Mouse (Mus musculus) neural tube, embryonic 11.5 days (tissue): Measurements from ENCODE around the gene Tmem147. TPM values are rescaled to one million over a fixed set of nuclear protein-coding genes. Genes with fewer than 3 reads are reported as not detected.

Experiments used
- ATAC-seq: fragments of 200-750 bp; cut with Nextera tagmentation; 2 replicates; pipeline ENCODE4 v1.8.0; 2017; ENCODE audit warnings: moderate number of reproducible peaks, mild to moderate bottlenecking, moderate TSS enrichment, moderate library complexity; ENCODE audit not compliant: insufficient read depth, low FRiP score, low TSS enrichment
- DNase-seq: peaks from one replicate; pipeline ENCODE4 v3.0.0-alpha.2; 2015; ENCODE audit warnings: low spot score
- H3K27ac ChIP-seq: fragments of 300-500 bp; sonication (generic); 2 replicates; pipeline ENCODE4 v1.5.1; 2014; ENCODE audit warnings: low read depth, mild to moderate bottlenecking, low read length
- H3K27me3 ChIP-seq: fragments of 300-500 bp; sonication (generic); 2 replicates; pipeline ENCODE4 v1.6.1; 2014; ENCODE audit warnings: mild to moderate bottlenecking, low read length, mixed read lengths; ENCODE audit not compliant: control insufficient read depth, insufficient read depth
- H3K36me3 ChIP-seq: fragments of 300-500 bp; sonication (generic); 2 replicates; pipeline ENCODE4 v1.6.1; 2014; ENCODE audit warnings: mild to moderate bottlenecking, low read length, moderate library complexity, mixed read lengths; ENCODE audit not compliant: control insufficient read depth, insufficient read depth
- H3K4me1 ChIP-seq: fragments of 300-500 bp; sonication (generic); 2 replicates; pipeline ENCODE4 v1.6.1; 2014; ENCODE audit warnings: low read length, mixed read lengths; ENCODE audit not compliant: control insufficient read depth, insufficient read depth
- H3K4me2 ChIP-seq: fragments of 300-500 bp; sonication (generic); 2 replicates; pipeline ENCODE4 v1.6.1; 2014; ENCODE audit warnings: low read depth, mild to moderate bottlenecking, moderate library complexity
- H3K4me3 ChIP-seq: fragments of 300-500 bp; sonication (generic); 2 replicates; pipeline ENCODE4 v1.5.1; 2014; ENCODE audit warnings: low read depth, low read length
- H3K9ac ChIP-seq: fragments of 300-500 bp; sonication (generic); 2 replicates; pipeline ENCODE4 v1.6.1; 2014; ENCODE audit warnings: mild to moderate bottlenecking, low read length
- H3K9me3 ChIP-seq: fragments of 300-500 bp; sonication (generic); 2 replicates; pipeline ENCODE4 v1.6.1; 2016; ENCODE audit warnings: low read length; ENCODE audit not compliant: control insufficient read depth
- WGBS: fragments of 180-500 bp; shearing (Covaris S2); extraction: QIAGEN DNeasy Blood & Tissue Kit; methylation state at CpG from one replicate; pipeline ENCODE4 v1.1.7; 2014; 5-methylcytosine and 5-hydroxymethylcytosine counted together
- polyA plus RNA-seq: library from polyadenylated mRNA; unstranded; fragments of >200 nt; fragmentation: Nextera tagmentation; extraction: Ambion mirVana; gene quantifications from 2 replicates; pipeline ENCODE4 v1.2.1, GENCODE M21; 2014

The Tmem147 gene
- 167 and 172 TPM in 2 replicates for polyA plus RNA-seq

DNA sequence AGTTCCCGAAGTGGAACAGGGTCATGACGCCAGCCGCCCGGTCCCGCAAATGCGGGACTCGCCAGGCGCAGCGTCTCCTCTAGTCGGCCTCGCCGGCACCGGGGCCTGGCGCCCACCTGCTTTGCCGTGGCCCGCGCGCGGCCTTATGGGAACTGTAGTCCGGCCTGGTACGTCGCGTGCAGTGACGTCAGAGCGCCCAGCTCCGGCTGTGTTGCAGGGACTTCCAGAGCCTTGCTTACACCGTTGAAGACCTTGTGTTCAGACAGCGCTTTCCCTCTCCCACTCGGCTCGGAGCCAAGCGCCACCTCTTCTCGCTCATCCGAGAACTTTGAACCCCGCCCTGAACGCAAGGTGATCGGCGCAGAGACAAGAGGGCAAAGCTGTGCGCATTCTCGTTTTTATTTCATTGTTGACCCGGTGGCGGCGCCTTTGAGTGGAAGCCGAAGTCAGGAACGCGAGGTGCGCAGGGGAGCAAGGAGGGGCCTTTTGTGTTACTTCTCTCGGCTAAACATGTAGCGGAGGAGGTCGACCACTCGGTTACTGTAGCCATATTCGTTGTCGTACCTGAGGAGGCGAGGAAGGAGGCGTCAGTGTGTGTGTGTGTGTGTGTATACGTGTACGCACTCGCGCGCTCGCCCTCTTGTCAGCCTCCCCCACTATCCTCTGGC, at the start of gene Tmem147:
Gene Tmem147, minus strand, starts transcription at position 145 of the 668 bp plus-strand sequence.
- ATAC-seq (peak; percentile 98), DNase-seq (peak; percentile 95)
- Histone ChIP-seq H3K4me3 (peak within 1 kb of the TSS; percentile 87), H3K4me1 (peaks cover 14% of the 10 kb centered on the region), H3K27me3 (no peaks in the 10 kb centered on the region), H3K27ac (peak within 1 kb of the TSS; percentile 77), H3K4me2 (peak within 1 kb of the TSS; percentile 60), H3K36me3 (no peaks in the 10 kb centered on the region; the same call in 1 of the 2 replicates), H3K9ac (peak within 1 kb of the TSS; percentile 80), H3K9me3 (no peaks in the 10 kb centered on the region)
- WGBS: under 1% methylated on average over 60 of the region's 60 CpGs

DNA sequence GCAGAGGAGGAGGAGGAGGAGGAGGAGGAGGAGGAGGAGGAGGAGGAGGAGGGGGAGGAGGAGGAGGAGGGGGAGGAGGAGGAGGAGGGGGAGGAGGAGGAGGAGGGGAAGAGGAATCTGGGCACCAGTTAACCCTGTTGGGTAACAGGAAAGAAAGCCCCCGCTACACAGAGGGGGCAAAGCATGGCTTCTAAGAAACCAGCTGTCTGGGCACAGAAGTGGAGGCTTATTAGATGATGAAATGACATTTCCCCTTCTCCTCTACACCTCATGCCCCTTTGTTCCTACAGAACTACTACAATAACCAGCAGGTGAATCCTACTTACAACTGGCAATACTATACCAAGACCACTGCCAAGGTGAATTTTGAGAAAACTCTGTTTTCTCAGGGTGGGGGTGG, 48.6 kb upstream of the Tmem147 start:
- H3K4me3 ChIP-seq: no peak overlapping the region
- WGBS: 82% methylated on average over 1 of the region's 1 CpGs
- DNase-seq (no peak), ATAC-seq (no peak)
- no peaks in the 10 kb centered on the region for H3K36me3 ChIP-seq
- no peaks in the 10 kb centered on the region for H3K4me1 ChIP-seq
- H3K27me3 ChIP-seq: no peaks in the 10 kb centered on the region
- no peak overlapping the region for H3K4me2 ChIP-seq
- H3K9me3 ChIP-seq: no peaks in the 10 kb centered on the region
- no peak overlapping the region for H3K27ac ChIP-seq
- H3K9ac ChIP-seq: no peak overlapping the region

DNA sequence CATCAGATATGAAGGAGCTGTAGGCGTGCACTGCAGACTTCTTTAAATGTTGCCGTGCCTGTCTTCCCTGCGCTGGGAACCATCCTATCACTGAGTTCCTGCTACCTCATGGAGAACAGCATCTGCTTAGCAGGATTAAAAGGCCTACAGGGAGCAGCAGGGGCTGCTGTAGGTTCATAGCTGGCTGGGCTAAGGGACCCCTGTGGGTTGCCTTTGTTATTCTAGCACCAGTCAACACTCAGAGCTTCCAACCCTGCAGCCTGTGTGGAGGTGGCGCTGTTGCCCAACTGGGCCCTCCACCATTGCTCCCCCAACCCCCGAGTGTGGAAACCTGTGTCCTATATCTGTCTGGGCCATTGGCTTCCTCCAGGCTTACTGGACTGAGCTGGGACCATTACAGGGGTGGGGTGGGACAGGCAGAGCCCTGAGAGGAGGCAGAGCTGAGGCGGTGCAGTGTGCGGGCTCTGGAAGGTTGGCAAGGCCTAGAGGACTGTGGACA, 47.8 kb upstream of the Tmem147 start:
- 55% methylated on average over 7 of the region's 7 CpGs for WGBS
- DNase-seq: no peak
- H3K4me2 ChIP-seq: no peak overlapping the region
- no peak overlapping the region for H3K4me3 ChIP-seq
- H3K27me3 ChIP-seq: no peaks in the 10 kb centered on the region
- no peak for ATAC-seq
- no peaks in the 10 kb centered on the region for H3K4me1 ChIP-seq
- no peak overlapping the region for H3K27ac ChIP-seq
- H3K9ac ChIP-seq: no peak overlapping the region
- H3K9me3 ChIP-seq: no peaks in the 10 kb centered on the region
- H3K36me3 ChIP-seq: no peaks in the 10 kb centered on the region

DNA sequence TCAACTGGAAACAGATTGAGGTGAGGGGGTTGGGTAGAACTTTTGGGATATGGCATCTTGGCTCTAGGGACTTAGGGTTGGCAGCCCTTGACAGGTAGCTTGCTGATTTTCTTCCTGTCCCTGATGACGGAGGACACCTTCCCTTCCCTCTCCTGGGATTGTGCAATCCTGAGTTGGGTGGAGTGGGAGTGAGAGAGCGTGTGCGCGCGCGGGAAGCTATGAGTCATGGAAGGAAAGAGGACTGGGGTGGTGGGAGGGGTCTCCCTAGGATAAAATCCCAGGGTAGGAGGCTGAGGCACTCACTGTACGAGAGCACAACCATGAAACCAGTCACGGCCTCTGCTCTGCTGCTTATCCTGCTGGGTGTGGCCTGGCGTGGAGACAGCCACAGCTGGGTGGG, 46.8 kb upstream of the Tmem147 start:
- Histone ChIP-seq H3K36me3 (no peaks in the 10 kb centered on the region), H3K4me3 (no peak overlapping the region), H3K4me1 (no peaks in the 10 kb centered on the region), H3K9ac (no peak overlapping the region), H3K27ac (no peak overlapping the region), H3K27me3 (no peaks in the 10 kb centered on the region), H3K9me3 (no peaks in the 10 kb centered on the region), H3K4me2 (no peak overlapping the region)
- DNase-seq (no peak), ATAC-seq (no peak)
- 87% methylated on average over 9 of the region's 9 CpGs for WGBS

DNA sequence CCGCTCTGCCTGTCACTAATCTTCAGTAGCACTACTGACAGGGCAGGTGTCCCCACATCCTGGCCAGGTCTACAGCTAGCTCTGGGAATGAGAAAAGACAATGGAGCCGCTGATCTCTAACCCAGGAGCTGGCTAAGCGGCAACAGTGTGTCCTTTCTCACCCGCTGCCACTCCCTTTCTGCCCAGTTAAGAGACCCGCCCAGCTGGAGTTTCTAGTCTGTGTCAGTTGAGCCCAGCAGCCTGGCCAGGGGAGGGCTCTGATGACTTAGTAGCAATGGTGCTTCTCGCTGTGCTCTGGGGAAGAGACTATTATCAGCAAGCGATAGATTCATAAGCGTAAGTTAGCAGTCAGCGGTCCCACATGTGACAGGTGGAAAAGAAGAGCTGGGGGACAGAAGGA, 39.9 kb upstream of the Tmem147 start:
- DNase-seq (no peak), ATAC-seq (no peak)
- WGBS: 40% methylated on average over 9 of the region's 9 CpGs
- Histone ChIP-seq H3K4me3 (no peak overlapping the region), H3K9me3 (no peaks in the 10 kb centered on the region), H3K27me3 (no peaks in the 10 kb centered on the region), H3K27ac (no peak overlapping the region), H3K4me1 (no peaks in the 10 kb centered on the region), H3K4me2 (no peak overlapping the region), H3K36me3 (no peaks in the 10 kb centered on the region), H3K9ac (no peak overlapping the region)

DNA sequence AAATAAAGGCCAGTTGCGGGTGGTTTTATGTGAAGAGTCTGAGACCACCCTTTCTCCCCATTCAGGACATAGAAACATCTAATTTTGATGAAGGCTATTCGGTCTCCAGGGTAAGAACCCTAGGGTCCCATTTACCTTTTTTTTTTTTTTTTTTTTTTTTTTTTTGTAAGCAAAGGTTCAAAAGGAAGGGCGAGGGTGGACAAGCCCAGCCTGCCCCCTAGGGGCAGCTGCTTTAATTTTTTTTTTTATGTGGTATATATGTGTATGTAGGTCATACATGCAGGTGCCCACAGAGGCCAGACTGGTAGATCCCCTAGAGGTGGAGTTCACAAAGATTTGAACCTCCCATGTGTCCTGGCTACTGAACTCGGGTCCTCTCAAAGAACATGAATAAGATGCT, 37.1 kb upstream of the Tmem147 start:
- no peak overlapping the region for H3K9ac ChIP-seq
- 80% methylated on average over 4 of the region's 4 CpGs for WGBS
- no peak overlapping the region for H3K4me2 ChIP-seq
- no peaks in the 10 kb centered on the region for H3K9me3 ChIP-seq
- no peaks in the 10 kb centered on the region for H3K4me1 ChIP-seq
- no peaks in the 10 kb centered on the region for H3K36me3 ChIP-seq
- H3K27ac ChIP-seq: no peak overlapping the region
- H3K4me3 ChIP-seq: no peak overlapping the region
- ATAC-seq: no peak
- H3K27me3 ChIP-seq: no peaks in the 10 kb centered on the region
- DNase-seq: no peak

DNA sequence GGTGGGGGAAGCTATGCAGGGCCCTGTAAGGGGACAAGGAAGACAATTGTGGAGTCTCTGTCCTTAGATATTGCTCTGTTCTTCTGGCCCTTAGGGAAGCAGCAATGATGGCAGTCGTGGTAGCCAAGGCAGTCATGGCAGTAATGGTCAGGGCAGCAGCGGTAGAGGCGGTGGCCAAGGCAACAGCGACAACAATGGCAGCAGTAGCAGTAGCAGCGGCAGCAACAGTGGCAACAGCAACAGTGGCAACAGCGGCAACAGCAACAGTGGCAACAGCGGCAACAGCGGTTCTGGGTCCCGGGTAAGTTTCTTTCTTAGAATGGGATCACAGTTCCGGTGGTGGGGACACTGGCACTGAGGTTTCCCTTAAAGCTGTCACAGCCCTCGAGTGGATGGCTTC, 35.8 kb upstream of the Tmem147 start:
- Histone ChIP-seq H3K36me3 (no peaks in the 10 kb centered on the region), H3K27ac (no peak overlapping the region), H3K4me3 (no peak overlapping the region), H3K9me3 (no peaks in the 10 kb centered on the region), H3K4me1 (no peaks in the 10 kb centered on the region), H3K27me3 (no peaks in the 10 kb centered on the region), H3K4me2 (0 out of 2 replicates have a peak overlapping the region, but pooled peaks have one; percentile 13), H3K9ac (no peak overlapping the region)
- no peak; the same call in 1 of the 2 replicates for ATAC-seq
- WGBS: 40% methylated on average over 11 of the region's 11 CpGs
- no peak for DNase-seq

DNA sequence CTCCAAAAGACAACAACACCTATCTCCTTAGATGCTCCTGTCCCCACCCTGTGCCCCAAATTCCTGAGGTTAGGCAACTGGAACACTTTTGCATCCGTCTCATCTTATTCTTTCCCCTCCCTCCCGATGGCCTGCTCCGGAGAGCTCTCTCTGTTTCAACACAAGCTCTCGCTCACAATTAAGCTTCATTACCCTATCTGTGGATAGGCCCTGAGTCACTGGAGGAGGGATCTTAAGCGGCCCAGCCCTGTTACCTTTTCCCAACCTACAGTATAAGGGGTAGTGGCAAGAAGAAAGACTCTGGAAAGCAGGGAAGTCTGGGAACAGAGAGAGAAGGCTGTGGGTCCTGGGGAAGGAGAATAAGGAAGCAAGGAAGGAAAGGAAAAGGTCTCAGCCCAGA, 34.1 kb upstream of the Tmem147 start, which contains the start of gene Dmkn:
Gene Dmkn, plus strand, starts transcription at position 301 of the 400 bp plus-strand sequence.
- Histone ChIP-seq H3K27ac (no peak within 1 kb of the TSS), H3K4me1 (no peaks in the 10 kb centered on the region), H3K27me3 (no peaks in the 10 kb centered on the region), H3K4me3 (no peak within 1 kb of the TSS), H3K9ac (no peak within 1 kb of the TSS), H3K9me3 (no peaks in the 10 kb centered on the region), H3K4me2 (no peak within 1 kb of the TSS), H3K36me3 (no peaks in the 10 kb centered on the region)
- WGBS: 46% methylated on average over 5 of the region's 5 CpGs
- no peak for DNase-seq
- ATAC-seq: no peak

DNA sequence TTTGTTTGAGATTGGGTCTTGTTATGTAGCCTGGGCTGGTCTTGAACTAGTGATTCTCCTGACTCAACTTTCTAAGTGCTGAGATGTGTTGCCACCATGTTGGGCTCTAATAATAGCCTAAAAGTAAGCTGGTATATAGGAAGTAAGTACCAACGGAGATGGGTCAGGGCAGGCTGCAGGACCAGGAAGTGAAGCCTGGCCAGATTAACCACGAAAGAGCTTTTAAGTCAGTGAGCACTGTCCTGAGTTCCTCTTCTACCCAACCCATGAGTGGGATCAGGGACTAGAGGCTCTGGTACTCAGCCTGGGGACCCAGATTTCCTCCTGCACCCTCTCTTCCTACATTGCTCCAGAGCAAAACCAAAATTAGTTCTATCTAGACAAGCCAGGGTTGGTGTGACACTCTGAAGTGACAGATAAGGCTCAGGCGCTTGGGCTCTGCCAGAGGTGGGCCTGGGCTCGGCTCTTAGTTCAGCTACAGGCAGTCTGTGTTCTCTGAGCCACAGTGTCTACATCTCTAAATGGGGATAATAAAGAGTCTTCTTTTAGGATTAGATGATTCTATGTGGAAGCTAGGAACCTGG, 32.5 kb upstream of the Tmem147 start:
- Histone ChIP-seq H3K4me1 (no peaks in the 10 kb centered on the region), H3K9ac (no peak overlapping the region), H3K4me3 (no peak overlapping the region), H3K36me3 (no peaks in the 10 kb centered on the region), H3K27me3 (no peaks in the 10 kb centered on the region), H3K9me3 (no peaks in the 10 kb centered on the region), H3K4me2 (no peak overlapping the region), H3K27ac (no peak overlapping the region)
- DNase-seq: no peak
- 82% methylated on average over 4 of the region's 4 CpGs for WGBS
- no peak for ATAC-seq
